Mouse (Mus musculus): ENCODE measurements at regions not wholly inside any gene's neighbourhood (a gene's known extent, or its start where the extent isn't known, plus 50 kb on each side); places are given as distances from the start of the nearest gene placed in this dataset.

- TF ChIP-seq CTCF (IDR thresholded peaks at IDR 0.05; ENCODE audit: borderline replicate concordance, insufficient read depth, low read depth, low read length) (no peak), POLR2A (IDR thresholded peaks at IDR 0.05; ENCODE audit: borderline replicate concordance, insufficient read depth, low read length) (no peak)
Measured at GRCm38 (mm10) chr11:48216762-48217161, 228.0 kb upstream of the Sgcd start.
